Mouse (Mus musculus) stomach, postnatal 0 days (tissue): ENCODE measurements around the gene Fmo1. TPM values are rescaled to one million over a fixed set of nuclear protein-coding genes. Genes with fewer than 3 reads are reported as not detected.

ENCODE experiments used
- ATAC-seq: fragments of 200-750 bp; cut with Nextera tagmentation; 2 replicates; pipeline ENCODE4 v1.8.0; 2017; ENCODE audit not compliant: low FRiP score, low TSS enrichment
- DNase-seq: peaks from one replicate; pipeline ENCODE4 v3.0.0-alpha.2; 2016; ENCODE audit warnings: low spot score
- H3K27ac ChIP-seq: fragments of 300-500 bp; sonication (generic); replicated peaks from 2 replicates; pipeline ENCODE4 v1.5.1; 2014; ENCODE audit warnings: mild to moderate bottlenecking, control low read depth
- H3K27me3 ChIP-seq: fragments of 300-500 bp; sonication (generic); 2 replicates; pipeline ENCODE4 v1.6.1; 2014; ENCODE audit warnings: low read length; ENCODE audit not compliant: control insufficient read depth, insufficient read depth
- H3K36me3 ChIP-seq: fragments of 300-500 bp; sonication (generic); 2 replicates; pipeline ENCODE4 v1.6.1; 2014; ENCODE audit warnings: low read length, mixed read lengths; ENCODE audit not compliant: control insufficient read depth, insufficient read depth
- H3K4me1 ChIP-seq: fragments of 300-500 bp; sonication (generic); replicated peaks from 2 replicates; pipeline ENCODE4 v1.6.1; 2014; ENCODE audit warnings: antibody characterized with exemption; ENCODE audit not compliant: control insufficient read depth, insufficient read depth
- H3K4me2 ChIP-seq: fragments of 300-500 bp; sonication (generic); replicated peaks from 2 replicates; pipeline ENCODE4 v1.6.1; 2014; ENCODE audit warnings: low read depth, mild to moderate bottlenecking, control low read depth, moderate library complexity
- H3K4me3 ChIP-seq: fragments of 300-500 bp; sonication (generic); 2 replicates; pipeline ENCODE4 v1.5.1; 2014; ENCODE audit warnings: low read depth, low read length, control low read depth
- H3K9ac ChIP-seq: fragments of 300-500 bp; sonication (generic); 2 replicates; pipeline ENCODE4 v1.6.1; 2014; ENCODE audit warnings: mild to moderate bottlenecking, low read length, control low read depth, mixed read lengths
- H3K9me3 ChIP-seq: fragments of 300-500 bp; sonication (generic); 2 replicates; pipeline ENCODE4 v1.6.1; 2016; ENCODE audit warnings: low read length; ENCODE audit not compliant: control insufficient read depth
- CTCF ChIP-seq: IDR thresholded peaks from 2 replicates; pipeline ENCODE4 v1.5.1; 2016; ENCODE audit warnings: antibody characterized with exemption, low read depth, mild to moderate bottlenecking, moderate library complexity
- EP300 ChIP-seq: optimal IDR thresholded peaks from 2 replicates; pipeline ENCODE3; 2016; ENCODE audit warnings: antibody characterized with exemption
- WGBS: fragments of 180-500 bp; shearing (Covaris S2); extraction: QIAGEN DNeasy Blood & Tissue Kit; methylation state at CpG from one replicate; pipeline ENCODE4 v1.1.7; 2014; 5-methylcytosine and 5-hydroxymethylcytosine counted together
- polyA plus RNA-seq: library from polyadenylated mRNA; unstranded; fragments of >200 nt; fragmentation: Nextera tagmentation; extraction: Ambion mirVana; gene quantifications from 2 replicates; pipeline ENCODE4 v1.2.1, GENCODE M21; 2015

Fmo1 gene
- polyA plus RNA-seq, 1 experiment from 2014 or later: 14.7 TPM

DNA sequence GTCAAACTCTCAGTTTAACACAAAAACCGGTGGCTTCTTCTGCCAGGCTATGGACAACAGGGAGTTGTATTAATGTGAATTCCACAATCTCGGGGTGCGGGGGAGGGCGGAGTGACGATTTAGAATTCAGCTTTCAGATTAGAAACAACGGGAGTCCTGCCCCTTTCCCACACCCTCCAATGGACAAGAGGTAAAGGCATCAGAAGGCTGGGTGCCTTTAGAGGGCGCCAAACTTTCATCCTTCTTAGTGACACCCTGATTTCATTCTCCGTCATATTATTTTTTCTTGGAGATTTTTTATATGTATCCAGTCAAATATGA lies 52.6 kb downstream of the Fmo1 start, which contains the start of gene Fmo4:
TSS of gene Fmo4 (minus strand) at position 137 of the 321 bp plus-strand sequence.
- no peak within 1 kb of the TSS for H3K27ac ChIP-seq
- no peaks in the 10 kb centered on the region for H3K36me3 ChIP-seq
- H3K9ac ChIP-seq: no peak within 1 kb of the TSS

DNA sequence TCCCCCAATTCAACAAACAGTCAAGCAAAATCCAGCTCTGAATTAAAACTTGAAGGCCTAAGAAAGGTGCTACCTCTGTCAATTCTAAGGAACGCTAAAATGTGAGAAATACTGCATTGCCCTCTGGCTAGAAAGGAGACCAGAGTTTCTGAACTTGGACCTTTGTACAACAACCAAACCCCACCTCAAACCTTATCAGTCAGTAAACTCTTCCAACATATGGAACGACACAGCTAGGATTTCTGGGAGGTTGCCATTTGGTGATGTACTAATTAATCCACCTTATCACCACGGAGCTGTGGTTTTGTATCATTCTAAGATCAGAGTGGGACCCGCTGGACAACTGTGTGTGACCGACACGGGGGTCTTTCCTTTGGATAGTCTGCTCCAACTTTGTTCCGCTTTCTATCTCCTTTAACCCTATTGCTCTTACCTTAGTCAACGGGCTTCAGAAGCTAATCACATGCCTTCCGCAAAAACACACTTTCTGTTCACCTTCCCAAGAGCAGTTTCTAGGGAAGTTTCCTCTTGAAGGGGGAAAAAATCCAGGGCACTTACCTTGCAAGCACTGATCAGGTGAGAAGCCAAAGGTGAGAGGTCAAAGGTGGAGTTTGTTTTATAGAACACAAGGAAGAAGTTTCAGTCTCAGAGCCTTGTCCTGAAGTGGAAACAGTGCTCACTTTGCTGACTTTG lies 53.1 kb downstream of the Fmo1 start:
- Histone ChIP-seq H3K27me3 (no peaks in the 10 kb centered on the region), H3K4me1 (no peaks in the 10 kb centered on the region), H3K27ac (no peak overlapping the region), H3K36me3 (no peaks in the 10 kb centered on the region), H3K4me2 (peak overlapping the region; percentile 36), H3K9ac (no peak overlapping the region), H3K9me3 (no peaks in the 10 kb centered on the region), H3K4me3 (no peak overlapping the region; the same call in 1 of the 2 replicates)
- DNase-seq (no peak), ATAC-seq (no peak)
- TF ChIP-seq EP300: no peak
- no peak for TF ChIP-seq CTCF
- WGBS: 81% methylated on average over 9 of the region's 9 CpGs

More for the DNA sequence above, 52.6 kb downstream of the Fmo1 start, which contains the start of gene Fmo4:
- Histone ChIP-seq H3K4me2 (peak within 1 kb of the TSS; percentile 36), H3K4me1 (no peaks in the 10 kb centered on the region), H3K4me3 (no peak within 1 kb of the TSS; the same call in 1 of the 2 replicates), H3K9me3 (no peaks in the 10 kb centered on the region), H3K27me3 (no peaks in the 10 kb centered on the region)
- WGBS: 45% methylated on average over 8 of the region's 8 CpGs
- TF ChIP-seq EP300 (no peak), CTCF (peak; percentile 71)
- DNase-seq: peak; percentile 45
- no peak for ATAC-seq

DNA sequence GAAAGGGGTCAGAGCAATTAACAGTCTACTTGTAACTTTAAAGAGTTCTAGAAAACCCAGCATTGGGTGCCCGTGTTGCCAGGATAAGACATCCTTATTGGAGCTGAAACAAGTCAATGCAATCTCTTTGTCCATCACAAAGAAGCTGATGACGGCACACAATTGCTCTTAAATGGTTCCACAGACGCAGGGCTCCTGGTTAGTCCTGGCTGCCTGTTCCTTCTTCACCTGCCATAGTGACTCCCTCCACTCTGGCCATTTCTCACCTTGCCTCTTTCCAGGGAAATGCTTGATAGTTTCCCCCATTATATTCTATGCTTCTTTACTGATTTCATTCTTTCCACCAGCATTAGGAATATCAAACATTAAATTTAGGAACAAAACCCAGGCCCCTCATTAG lies 57.9 kb downstream of the Fmo1 start:
- no peak overlapping the region for H3K9ac ChIP-seq
- H3K36me3 ChIP-seq: no peaks in the 10 kb centered on the region
- 79% methylated on average over 3 of the region's 3 CpGs for WGBS
- no peaks in the 10 kb centered on the region for H3K4me1 ChIP-seq
- no peak overlapping the region for H3K27ac ChIP-seq
- TF ChIP-seq EP300: no peak
- no peak for TF ChIP-seq CTCF
- ATAC-seq: no peak
- no peaks in the 10 kb centered on the region for H3K9me3 ChIP-seq
- H3K4me3 ChIP-seq: no peak overlapping the region
- H3K4me2 ChIP-seq: no peak overlapping the region
- no peak for DNase-seq
- H3K27me3 ChIP-seq: no peaks in the 10 kb centered on the region

DNA sequence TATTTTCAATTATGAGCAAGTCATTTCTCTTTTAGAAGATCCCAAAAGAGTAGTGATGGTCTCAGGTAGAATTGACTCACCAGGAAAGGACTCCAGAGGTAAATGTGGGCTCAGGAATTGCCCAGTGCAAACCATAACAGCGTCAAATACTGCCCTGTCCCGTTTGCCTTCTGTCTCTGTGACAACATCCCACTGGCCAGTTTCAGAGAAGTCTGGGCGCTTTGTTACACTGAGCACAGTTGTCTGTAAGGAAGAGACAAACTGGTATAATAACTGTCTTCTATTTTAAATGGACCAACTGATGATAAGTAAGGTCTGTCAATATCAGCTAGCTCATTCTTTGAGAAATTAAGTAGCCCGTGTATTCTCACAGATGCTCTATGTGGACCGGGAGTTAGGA lies 59.0 kb downstream of the Fmo1 start:
- 78% methylated on average over 5 of the region's 5 CpGs for WGBS
- no peaks in the 10 kb centered on the region for H3K9me3 ChIP-seq
- no peaks in the 10 kb centered on the region for H3K36me3 ChIP-seq
- no peak for ATAC-seq
- no peaks in the 10 kb centered on the region for H3K27me3 ChIP-seq
- no peaks in the 10 kb centered on the region for H3K4me1 ChIP-seq
- no peak overlapping the region for H3K9ac ChIP-seq
- DNase-seq: no peak
- H3K27ac ChIP-seq: no peak overlapping the region
- TF ChIP-seq CTCF (no peak), EP300 (no peak)
- no peak overlapping the region for H3K4me3 ChIP-seq
- H3K4me2 ChIP-seq: no peak overlapping the region

DNA sequence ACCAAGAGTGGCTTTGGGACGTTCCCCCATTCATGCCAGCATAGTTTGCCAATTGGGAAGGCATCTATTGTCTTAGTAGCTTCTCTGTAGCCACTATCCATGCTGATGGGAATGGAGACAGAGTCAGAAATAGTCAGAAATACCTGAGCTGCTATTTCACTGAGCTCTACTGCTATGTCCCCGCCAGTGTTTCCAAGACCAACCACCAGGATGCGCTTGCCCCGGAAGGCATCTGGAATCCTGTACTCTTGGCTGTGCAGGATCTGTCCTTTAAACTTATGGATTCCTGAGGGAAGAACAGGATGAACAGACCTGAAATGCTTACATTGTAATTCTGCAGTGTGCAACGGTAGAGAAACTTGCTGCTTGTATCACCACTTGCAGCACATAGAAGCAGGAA lies 61.4 kb downstream of the Fmo1 start:
- 57% methylated on average over 5 of the region's 5 CpGs for WGBS
- DNase-seq (peak; percentile 19), ATAC-seq (no peak)
- H3K9me3 ChIP-seq: no peaks in the 10 kb centered on the region
- no peaks in the 10 kb centered on the region for H3K27me3 ChIP-seq
- H3K4me3 ChIP-seq: no peak overlapping the region
- H3K27ac ChIP-seq: no peak overlapping the region
- no peaks in the 10 kb centered on the region for H3K36me3 ChIP-seq
- H3K9ac ChIP-seq: no peak overlapping the region
- TF ChIP-seq CTCF: peak; percentile 57
- no peak for TF ChIP-seq EP300
- no peaks in the 10 kb centered on the region for H3K4me1 ChIP-seq
- no peak overlapping the region for H3K4me2 ChIP-seq

DNA sequence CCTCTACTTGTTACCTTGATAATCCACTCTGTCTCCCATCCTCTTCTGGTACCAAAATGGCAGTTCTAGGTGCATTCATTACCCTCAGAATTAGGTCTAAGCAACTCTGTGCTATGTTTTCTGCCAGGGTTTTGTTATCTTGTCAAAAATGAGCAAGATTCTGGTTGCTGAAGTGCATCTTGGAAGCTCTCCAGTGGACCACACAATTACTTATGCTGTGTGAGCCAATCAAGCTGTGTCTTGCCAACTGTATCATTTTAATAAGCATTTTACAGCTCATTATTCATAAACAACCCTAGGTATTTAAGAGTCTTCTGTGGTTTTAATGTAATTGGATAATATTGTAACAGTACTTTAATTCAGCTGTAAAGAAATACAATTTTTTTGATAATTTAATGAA lies 70.0 kb downstream of the Fmo1 start:
- Histone ChIP-seq H3K27me3 (no peaks in the 10 kb centered on the region), H3K4me3 (no peak overlapping the region), H3K4me1 (no peaks in the 10 kb centered on the region), H3K9me3 (no peaks in the 10 kb centered on the region), H3K9ac (no peak overlapping the region), H3K4me2 (no peak overlapping the region), H3K27ac (no peak overlapping the region), H3K36me3 (no peaks in the 10 kb centered on the region)
- ATAC-seq (no peak), DNase-seq (no peak)
- TF ChIP-seq EP300 (no peak), CTCF (no peak)
